Mouse (Mus musculus) forebrain, embryonic 14.5 days (tissue): Measurements from ENCODE around the gene Foxn3. TPM values are rescaled to one million over a fixed set of nuclear protein-coding genes. Genes with fewer than 3 reads are reported as not detected.

ENCODE experiments used
- ATAC-seq: fragments of 200-750 bp; cut with Nextera tagmentation; 2 replicates; pipeline ENCODE4 v1.8.0; 2017; ENCODE audit warnings: mild to moderate bottlenecking, moderate library complexity
- DNase-seq: peaks from one replicate; pipeline ENCODE4 v3.0.0-alpha.2; 2015; ENCODE audit warnings: low spot score
- H3K27ac ChIP-seq: fragments of 300-500 bp; sonication (generic); 2 replicates; pipeline ENCODE4 v1.5.1; 2014; ENCODE audit warnings: low read depth, mild to moderate bottlenecking, control low read depth, low read length, moderate library complexity
- H3K27me3 ChIP-seq: fragments of 300-500 bp; sonication (generic); replicated peaks from 2 replicates; pipeline ENCODE4 v1.6.1; 2014; ENCODE audit warnings: low read length, control low read depth, mixed read lengths; ENCODE audit not compliant: control insufficient read depth, insufficient read depth
- H3K36me3 ChIP-seq: fragments of 300-500 bp; sonication (generic); 2 replicates; pipeline ENCODE4 v1.6.1; 2014; ENCODE audit warnings: low read length, control low read depth; ENCODE audit not compliant: control insufficient read depth, insufficient read depth
- H3K4me1 ChIP-seq: fragments of 300-500 bp; sonication (generic); 2 replicates; pipeline ENCODE4 v1.6.1; 2014; ENCODE audit warnings: antibody characterized with exemption, low read length, control low read depth; ENCODE audit not compliant: control insufficient read depth, insufficient read depth
- H3K4me2 ChIP-seq: fragments of 300-500 bp; sonication (generic); 2 replicates; pipeline ENCODE4 v1.6.1; 2014; ENCODE audit warnings: mild to moderate bottlenecking, control low read depth, low read length
- H3K4me3 ChIP-seq: fragments of 300-500 bp; sonication (generic); 2 replicates; pipeline ENCODE4 v1.5.1; 2014; ENCODE audit warnings: low read depth, low read length, control low read depth
- H3K9ac ChIP-seq: fragments of 300-500 bp; sonication (generic); 2 replicates; pipeline ENCODE4 v1.6.1; 2014; ENCODE audit warnings: mild to moderate bottlenecking, low read length, control low read depth, moderate library complexity
- H3K9me3 ChIP-seq: fragments of 300-500 bp; sonication (generic); replicated peaks from 2 replicates; pipeline ENCODE4 v1.6.1; 2016; ENCODE audit warnings: low read length, control low read depth, mixed read lengths; ENCODE audit not compliant: control insufficient read depth
- WGBS: fragments of 180-500 bp; shearing (Covaris S2); extraction: QIAGEN DNeasy Blood & Tissue Kit; methylation state at CpG from one replicate; pipeline ENCODE4 v1.1.7; 2014; 5-methylcytosine and 5-hydroxymethylcytosine counted together
- polyA plus RNA-seq: library from polyadenylated mRNA; unstranded; fragments of >200 nt; fragmentation: Nextera tagmentation; extraction: Ambion mirVana; gene quantifications from 2 replicates; pipeline ENCODE4 v1.2.1, GENCODE M21; 2014

Foxn3 gene
- polyA plus RNA-seq, 1 experiment from 2014 or later, result 61.6 TPM

- Histone ChIP-seq H3K9me3 (no peaks in the 10 kb centered on the region; the same call in 1 of the 2 replicates), H3K27ac (peak overlapping the region; percentile 57; the same call in 1 of the 2 replicates), H3K9ac (no peak overlapping the region), H3K27me3 (no peaks in the 10 kb centered on the region), H3K4me1 (peaks cover 7% of the 10 kb centered on the region; the same call in 1 of the 2 replicates), H3K36me3 (no peaks in the 10 kb centered on the region), H3K4me3 (no peak overlapping the region), H3K4me2 (no peak overlapping the region)
- DNase-seq (no peak), ATAC-seq (no peak)
- WGBS, result 54% methylated on average over 4 of the region's 4 CpGs
Measured at GRCm38 (mm10) chr12:99405401-99405800, 158.0 kb downstream of the Foxn3 start.

- Histone ChIP-seq H3K9me3 (no peaks in the 10 kb centered on the region; the same call in 1 of the 2 replicates), H3K4me1 (peaks cover 3% of the 10 kb centered on the region; the same call in 1 of the 2 replicates)
- no peak for ATAC-seq
Measured at GRCm38 (mm10) chr12:99403004-99403403, 160.4 kb downstream of the Foxn3 start.

DNA sequence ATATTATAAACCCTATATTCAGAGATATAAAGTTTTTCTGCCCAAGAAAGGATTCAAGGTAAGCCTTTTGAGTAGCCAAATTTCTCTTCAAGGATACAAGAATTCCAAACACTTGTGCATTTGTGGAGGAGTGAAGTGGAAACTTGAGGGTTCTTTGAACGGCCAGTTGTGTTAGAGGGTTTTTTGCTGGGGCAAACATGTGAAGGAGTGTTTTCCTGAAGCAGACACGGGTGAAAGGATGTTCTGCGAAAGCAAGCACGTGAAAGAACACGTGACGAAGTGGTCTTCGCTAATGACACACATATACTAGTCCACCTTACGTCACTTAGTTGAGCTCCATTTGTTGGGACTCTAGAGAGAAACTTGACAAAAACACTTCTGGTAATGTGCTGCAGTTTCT, 162.5 kb downstream of the Foxn3 start:
- DNase-seq (no peak), ATAC-seq (no peak)
- no peaks in the 10 kb centered on the region; the same call in 1 of the 2 replicates for H3K9me3 ChIP-seq
- H3K4me3 ChIP-seq, result no peak overlapping the region
- no peak overlapping the region for H3K9ac ChIP-seq
- H3K27me3 ChIP-seq, result no peaks in the 10 kb centered on the region
- 96% methylated on average over 8 of the region's 8 CpGs for WGBS
- H3K4me1 ChIP-seq, result 0 out of 2 replicates have a peak, but pooled peaks cover 3% of the 10 kb centered on the region
- H3K4me2 ChIP-seq, result no peak overlapping the region
- H3K27ac ChIP-seq, result no peak overlapping the region
- no peaks in the 10 kb centered on the region for H3K36me3 ChIP-seq

More at GRCm38 (mm10) chr12:99403004-99403403, 160.4 kb downstream of the Foxn3 start:
- Histone ChIP-seq H3K9ac (no peak overlapping the region), H3K36me3 (no peaks in the 10 kb centered on the region), H3K4me2 (no peak overlapping the region), H3K27ac (no peak overlapping the region), H3K4me3 (no peak overlapping the region), H3K27me3 (no peaks in the 10 kb centered on the region)
- WGBS, result 95% methylated on average over 5 of the region's 5 CpGs
- DNase-seq, result no peak

- Histone ChIP-seq H3K9me3 (no peaks in the 10 kb centered on the region; the same call in 1 of the 2 replicates), H3K4me2 (no peak overlapping the region), H3K27ac (no peak overlapping the region), H3K36me3 (no peaks in the 10 kb centered on the region), H3K27me3 (no peaks in the 10 kb centered on the region), H3K4me3 (no peak overlapping the region), H3K4me1 (no peaks in the 10 kb centered on the region), H3K9ac (no peak overlapping the region)
- WGBS, result 84% methylated on average over 4 of the region's 4 CpGs
- DNase-seq (no peak), ATAC-seq (no peak)
Measured at GRCm38 (mm10) chr12:99399575-99399974, 163.8 kb downstream of the Foxn3 start.

- no peak overlapping the region for H3K4me3 ChIP-seq
- H3K27ac ChIP-seq, result no peak overlapping the region
- 88% methylated on average over 1 of the region's 1 CpGs for WGBS
- H3K4me2 ChIP-seq, result no peak overlapping the region
- H3K36me3 ChIP-seq, result no peaks in the 10 kb centered on the region
- no peak for DNase-seq
- no peaks in the 10 kb centered on the region; the same call in 1 of the 2 replicates for H3K9me3 ChIP-seq
- ATAC-seq, result no peak
- peaks cover 8% of the 10 kb centered on the region for H3K4me1 ChIP-seq
- H3K27me3 ChIP-seq, result no peaks in the 10 kb centered on the region
- H3K9ac ChIP-seq, result no peak overlapping the region
Measured at GRCm38 (mm10) chr12:99396461-99396860, 166.9 kb downstream of the Foxn3 start.

DNA sequence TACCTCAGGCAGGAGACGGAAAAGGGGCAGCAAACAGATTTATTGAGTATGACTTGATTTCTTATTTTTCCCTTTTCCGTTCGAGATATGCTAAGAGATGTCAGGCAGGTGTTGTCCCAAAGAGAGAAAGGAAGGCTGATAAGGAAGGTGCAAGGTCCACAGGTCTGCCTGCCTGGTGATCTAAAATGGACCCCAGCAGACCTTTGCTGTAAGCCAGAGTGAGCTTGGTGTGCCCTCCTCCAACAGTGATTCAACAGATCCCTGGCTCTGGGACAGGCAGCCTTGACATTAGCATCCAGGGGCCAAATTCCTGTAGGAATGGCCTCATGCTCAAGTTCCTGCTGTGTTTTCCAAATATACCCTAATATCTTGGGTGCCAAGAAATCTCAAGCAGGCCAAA, 168.3 kb downstream of the Foxn3 start:
- H3K9ac ChIP-seq, result no peak overlapping the region
- H3K4me3 ChIP-seq, result no peak overlapping the region
- H3K4me1 ChIP-seq, result peaks cover 18% of the 10 kb centered on the region
- H3K27ac ChIP-seq, result no peak overlapping the region
- no peak overlapping the region for H3K4me2 ChIP-seq
- H3K9me3 ChIP-seq, result no peaks in the 10 kb centered on the region; the same call in 1 of the 2 replicates
- ATAC-seq, result no peak
- WGBS, result 88% methylated on average over 3 of the region's 3 CpGs
- no peak for DNase-seq
- H3K27me3 ChIP-seq, result no peaks in the 10 kb centered on the region
- no peaks in the 10 kb centered on the region for H3K36me3 ChIP-seq

- Histone ChIP-seq H3K9ac (no peak overlapping the region), H3K4me3 (no peak overlapping the region), H3K4me1 (peaks cover 18% of the 10 kb centered on the region), H3K36me3 (no peaks in the 10 kb centered on the region), H3K27ac (no peak overlapping the region), H3K9me3 (no peaks in the 10 kb centered on the region; the same call in 1 of the 2 replicates), H3K4me2 (no peak overlapping the region), H3K27me3 (no peaks in the 10 kb centered on the region)
- WGBS, result 70% methylated on average over 5 of the region's 5 CpGs
- ATAC-seq (no peak), DNase-seq (no peak)
Measured at GRCm38 (mm10) chr12:99394676-99395075, 168.7 kb downstream of the Foxn3 start.

DNA sequence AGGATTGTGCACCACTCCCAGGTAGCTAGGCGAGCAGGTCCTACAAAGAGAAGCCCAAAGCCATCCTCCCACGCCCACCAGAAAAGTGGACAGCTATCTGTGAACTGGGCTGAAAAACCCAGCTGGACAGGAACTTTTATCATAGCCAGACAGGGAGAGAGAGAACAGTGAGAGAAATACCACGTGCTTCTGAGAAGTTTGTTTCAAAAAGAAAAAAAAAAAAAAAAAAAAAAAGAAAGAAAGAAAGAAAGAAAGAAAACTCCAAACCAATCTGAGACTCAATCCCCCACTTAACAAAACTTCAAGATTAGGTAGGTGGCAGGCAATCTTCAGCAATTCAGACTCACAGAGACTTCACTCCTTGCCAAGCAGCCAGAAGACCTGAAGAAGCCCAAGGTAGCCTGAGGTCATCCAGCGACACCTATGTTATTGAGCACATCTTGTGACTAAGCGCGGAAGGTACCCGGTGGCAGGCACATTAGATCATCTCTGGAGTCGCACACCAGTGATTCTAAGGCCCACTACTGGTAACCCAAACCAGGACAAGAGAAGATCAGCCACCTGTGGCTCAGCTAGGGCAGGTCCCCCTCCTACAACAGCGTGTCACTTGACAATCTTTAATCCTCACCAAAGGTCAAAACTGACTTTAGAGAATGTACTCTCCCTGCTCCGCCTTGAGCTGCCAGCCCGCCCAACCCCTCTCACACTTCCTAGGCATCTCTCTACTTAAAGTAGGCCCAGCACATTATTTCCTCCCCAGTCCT, 169.3 kb downstream of the Foxn3 start:
- Histone ChIP-seq H3K4me2 (peak overlapping the region; percentile 82), H3K9me3 (no peaks in the 10 kb centered on the region; the same call in 1 of the 2 replicates), H3K27me3 (no peaks in the 10 kb centered on the region), H3K9ac (peak overlapping the region; percentile 90), H3K4me3 (peak overlapping the region; percentile 95), H3K27ac (no peak overlapping the region), H3K36me3 (no peaks in the 10 kb centered on the region), H3K4me1 (peaks cover 18% of the 10 kb centered on the region)
- WGBS, result 47% methylated on average over 11 of the region's 11 CpGs
- ATAC-seq (no peak), DNase-seq (no peak)
